Mouse (Mus musculus) brain, embryonic 18.5 days (tissue): ENCODE measurements around the gene Srp9.
A peak's percentile ranks its signal among the peaks of the same experiment; 100 is the strongest.

Source experiments
- DNase-seq: peaks from one replicate; pipeline ENCODE4 v3.0.0-alpha.2; 2012; ENCODE audit warnings: low read depth, low spot score

Gene Srp9

GRCm38 (mm10) chr1:182124506-182124905, at the start of gene Srp9:
Gene Srp9 (plus strand): TSS chr1:182124737.
- peak; percentile 92 for DNase-seq

GRCm38 (mm10) chr1:182081744-182082419, 42.7 kb upstream of the Srp9 start:
- DNase-seq = no peak

GRCm38 (mm10) chr1:182083459-182083858, 41.1 kb upstream of the Srp9 start:
- no peak for DNase-seq

- DNase-seq = no peak
Measured at GRCm38 (mm10) chr1:182086759-182087158, 37.8 kb upstream of the Srp9 start.

- no peak for DNase-seq
Measured at GRCm38 (mm10) chr1:182087351-182087750, 37.2 kb upstream of the Srp9 start.

- no peak for DNase-seq
Measured at GRCm38 (mm10) chr1:182087753-182088633, 36.5 kb upstream of the Srp9 start.

GRCm38 (mm10) chr1:182088844-182089418, 35.6 kb upstream of the Srp9 start:
- DNase-seq = no peak

DNA sequence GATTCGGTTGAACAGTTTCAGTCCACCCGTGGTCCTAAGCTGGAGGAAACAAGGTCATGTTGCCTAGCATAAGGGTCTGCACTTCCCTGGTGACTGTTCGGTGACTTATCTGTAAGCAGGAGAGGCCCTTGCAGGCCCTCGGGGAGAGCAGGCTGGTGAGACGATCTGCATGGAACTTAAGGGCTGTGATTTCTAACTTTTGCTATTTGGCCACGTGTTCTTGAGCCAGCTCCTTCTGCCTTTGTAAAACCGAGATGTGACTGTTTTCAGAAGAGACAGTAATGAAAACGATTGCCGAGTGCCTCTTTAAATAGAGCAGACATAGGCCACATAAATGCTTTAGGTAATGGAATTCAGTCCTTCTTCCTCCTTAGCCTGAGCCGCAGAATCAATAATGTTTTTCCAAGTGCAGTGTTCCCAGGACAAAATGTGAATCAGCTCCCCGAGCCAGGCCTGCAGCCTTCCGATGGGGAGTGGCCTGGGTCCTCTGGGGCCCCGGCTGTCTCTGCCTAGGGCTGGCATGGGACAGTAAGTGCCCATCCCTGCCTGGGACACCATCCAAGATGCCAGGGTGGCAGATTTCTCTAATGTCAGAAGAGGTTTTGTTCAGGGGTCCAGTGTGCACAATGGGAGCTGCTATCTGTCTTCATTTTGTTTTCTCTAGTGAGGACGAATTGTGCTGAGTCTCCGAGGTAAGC, 34.8 kb upstream of the Srp9 start:
- DNase-seq = no peak

DNA sequence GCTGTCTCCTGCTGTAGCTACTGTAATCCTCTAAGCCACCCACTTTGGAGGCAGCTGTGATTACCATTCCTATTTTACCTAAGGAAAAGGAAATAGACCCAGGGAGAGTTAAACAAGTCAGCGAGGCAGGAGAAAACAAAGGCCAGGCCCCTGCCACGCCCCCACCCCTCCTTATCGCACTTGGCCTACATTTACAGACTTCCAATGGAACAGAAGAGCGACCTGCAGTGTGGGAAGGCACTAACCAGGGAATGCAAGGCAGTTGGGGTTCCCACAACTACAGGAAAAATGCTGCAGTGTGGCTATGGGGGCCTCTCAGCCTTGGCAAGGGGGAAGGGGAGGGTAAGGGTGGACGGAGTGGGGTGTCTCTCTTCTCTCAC, 34.2 kb upstream of the Srp9 start:
- DNase-seq = no peak

- DNase-seq = no peak
Measured at GRCm38 (mm10) chr1:182091261-182091660, 33.3 kb upstream of the Srp9 start.

GRCm38 (mm10) chr1:182091746-182092412, 32.7 kb upstream of the Srp9 start:
- DNase-seq = no peak

GRCm38 (mm10) chr1:182092413-182092800, 32.1 kb upstream of the Srp9 start:
- no peak for DNase-seq

DNA sequence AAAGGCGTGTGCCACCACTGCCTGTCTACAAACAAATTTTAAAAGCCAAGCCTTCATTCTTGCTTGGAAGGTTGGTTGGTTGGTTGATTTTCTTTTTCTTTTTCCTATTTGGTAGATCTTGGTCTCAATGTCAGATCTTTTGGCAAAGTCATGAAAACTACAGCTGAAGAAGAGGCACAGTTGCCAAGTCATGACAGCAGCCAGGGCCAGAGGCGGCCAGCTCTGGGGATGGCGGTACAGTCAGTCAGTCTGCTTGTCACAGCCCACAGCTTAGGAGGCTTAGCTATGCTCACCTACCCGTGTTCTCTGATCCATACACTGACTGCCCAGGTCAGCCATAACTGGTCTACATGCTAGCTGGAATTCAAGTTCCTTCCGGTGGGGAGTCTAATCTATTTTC, 31.1 kb upstream of the Srp9 start:
- DNase-seq = no peak

- no peak for DNase-seq
Measured at GRCm38 (mm10) chr1:182094473-182095136, 29.9 kb upstream of the Srp9 start.

DNA sequence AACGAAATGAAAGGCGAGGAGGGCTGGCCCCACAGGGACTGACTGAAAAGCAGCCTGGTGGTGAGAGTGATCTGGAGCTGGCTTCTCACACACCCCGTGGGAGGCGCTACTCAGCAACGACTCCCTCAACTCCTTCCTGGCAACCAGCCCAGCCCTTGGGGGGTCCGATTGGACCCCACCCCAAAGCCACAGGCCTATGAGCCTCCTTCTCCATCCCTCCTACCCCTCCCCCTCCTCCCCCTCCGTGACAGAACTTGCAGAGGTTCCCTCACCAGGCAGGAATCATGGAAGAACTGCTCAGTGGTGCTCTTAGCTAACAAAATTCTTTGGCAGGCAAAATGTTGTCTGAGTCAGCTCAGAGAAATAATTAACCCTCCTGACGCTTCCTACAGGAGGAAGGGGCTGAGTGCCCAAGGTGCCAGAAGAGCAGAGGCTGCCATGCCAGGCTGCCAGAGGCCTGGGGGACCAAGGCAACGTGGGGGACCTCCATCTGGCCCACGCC, 29.2 kb upstream of the Srp9 start:
- no peak for DNase-seq

- no peak for DNase-seq
Measured at GRCm38 (mm10) chr1:182096707-182097106, 27.8 kb upstream of the Srp9 start.

- DNase-seq = no peak
Measured at GRCm38 (mm10) chr1:182099062-182099461, 25.5 kb upstream of the Srp9 start.

- DNase-seq = no peak
Measured at GRCm38 (mm10) chr1:182100403-182100802, 24.1 kb upstream of the Srp9 start.

DNA sequence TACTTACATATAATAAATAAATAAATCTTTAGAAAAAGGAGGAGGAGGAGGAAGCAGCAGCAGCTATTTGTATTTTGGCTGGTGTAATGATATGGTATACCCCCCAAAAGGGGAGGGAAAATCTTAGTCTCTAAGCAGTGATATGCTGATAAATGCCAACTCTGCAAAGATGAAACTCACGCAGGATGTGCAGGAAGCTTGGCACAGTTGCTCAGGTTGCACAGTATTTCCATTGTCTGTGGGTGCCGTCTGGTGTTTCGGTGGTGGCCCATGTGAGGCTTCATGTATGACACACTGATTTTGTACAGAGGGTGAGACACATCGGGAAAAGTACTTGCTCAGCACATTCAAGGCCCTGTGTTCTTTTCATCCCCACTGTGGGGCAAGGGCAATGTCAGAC, 23.1 kb upstream of the Srp9 start:
- DNase-seq = no peak

- no peak for DNase-seq
Measured at GRCm38 (mm10) chr1:182102706-182103105, 21.8 kb upstream of the Srp9 start.

- no peak for DNase-seq
Measured at GRCm38 (mm10) chr1:182103436-182103835, 21.1 kb upstream of the Srp9 start.
